Mouse (Mus musculus): Measurements from ENCODE around the gene Tnni2. TPM values are rescaled to one million over a fixed set of nuclear protein-coding genes. Genes with fewer than 3 reads are reported as not detected.

Tnni2 gene
- polyA plus RNA-seq, 1 experiment from 2014 or later, result 1.0 TPM

DNA sequence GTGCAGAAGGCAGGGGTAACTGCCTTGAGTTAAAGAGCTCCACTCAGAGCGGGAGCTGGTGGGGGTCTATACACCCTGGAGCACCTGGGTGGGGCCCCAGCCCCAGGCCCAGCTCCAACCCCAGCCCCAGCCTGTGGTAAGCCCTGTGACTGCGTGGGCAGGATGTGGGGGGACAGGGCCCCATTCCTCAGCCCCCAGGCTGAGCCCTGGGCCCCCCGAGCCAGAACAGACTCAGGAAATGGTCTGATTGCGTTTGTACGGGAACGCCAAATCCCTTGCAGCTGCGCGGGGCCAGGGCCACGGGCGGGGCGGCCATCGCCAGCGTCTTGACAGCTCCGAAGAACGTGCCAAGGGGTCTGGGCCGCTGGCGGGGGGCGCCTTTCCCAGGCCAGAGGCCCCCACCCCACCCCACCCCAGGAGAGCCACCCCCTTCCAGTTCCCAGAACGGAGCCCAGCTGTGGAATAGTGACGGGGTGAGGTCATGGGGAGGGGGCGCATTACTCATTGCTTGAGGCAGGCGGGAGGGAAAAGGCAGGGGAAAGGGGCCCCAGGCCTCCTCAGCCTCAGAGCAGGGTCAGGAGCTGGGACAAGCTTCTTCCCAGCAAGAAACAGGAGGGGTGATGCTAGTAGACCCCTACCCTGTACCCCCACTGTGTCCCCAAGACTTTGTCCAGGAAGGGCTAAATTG lies 40.1 kb downstream of the Tnni2 start:
- 2% methylated on average over 18 of the region's 22 CpGs for WGBS
- peak; percentile 44 for ATAC-seq (ENCODE audit: low FRiP score)
- DNase-seq (ENCODE audit: low spot score), result peak; percentile 32
- Histone ChIP-seq H3K4me1 (replicated peaks; ENCODE audit: control insufficient read depth, insufficient read depth, low read length) (peaks cover 14% of the 10 kb centered on the region), H3K36me3 (replicated peaks; ENCODE audit: control insufficient read depth, insufficient read depth) (no peaks in the 10 kb centered on the region), H3K9ac (peak overlapping the region; percentile 57), H3K27ac (peak overlapping the region; percentile 40), H3K9me3 (ENCODE audit: control insufficient read depth, low read length) (no peaks in the 10 kb centered on the region), H3K4me2 (replicated peaks) (peak overlapping the region; percentile 57), H3K27me3 (ENCODE audit: control insufficient read depth, insufficient read depth, low read length) (no peaks in the 10 kb centered on the region), H3K4me3 (replicated peaks; ENCODE audit: low read length) (peak overlapping the region; percentile 15)

DNA sequence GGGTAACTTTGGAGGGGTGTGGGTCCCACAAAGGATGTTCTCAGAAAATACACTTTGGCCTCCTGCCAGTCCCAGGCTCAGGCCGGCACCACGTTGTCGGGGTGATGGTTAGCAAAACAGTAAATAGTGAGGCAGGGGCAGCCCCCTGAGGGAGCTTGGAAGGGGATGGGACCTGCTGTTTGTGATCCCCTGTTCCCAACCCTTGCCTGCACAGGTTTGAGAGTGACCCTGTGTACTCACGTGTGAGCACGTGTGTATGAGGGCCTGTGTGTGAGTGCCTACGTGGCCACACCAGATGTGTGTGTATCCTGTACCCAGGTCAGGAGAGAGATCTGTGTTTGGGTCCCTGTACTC lies 40.6 kb downstream of the Tnni2 start:
- H3K4me1 ChIP-seq (replicated peaks; ENCODE audit: control insufficient read depth, insufficient read depth, low read length), result peaks cover 14% of the 10 kb centered on the region
- ATAC-seq (ENCODE audit: low FRiP score) (peak; percentile 10; the same call in 1 of the 2 replicates), DNase-seq (ENCODE audit: low spot score) (no peak)
- H3K36me3 ChIP-seq (replicated peaks; ENCODE audit: control insufficient read depth, insufficient read depth), result no peaks in the 10 kb centered on the region
- peak overlapping the region; percentile 57 for H3K4me2 ChIP-seq (replicated peaks)
- H3K4me3 ChIP-seq (replicated peaks; ENCODE audit: low read length), result no peak overlapping the region
- no peaks in the 10 kb centered on the region for H3K27me3 ChIP-seq (ENCODE audit: control insufficient read depth, insufficient read depth, low read length)
- WGBS, result 24% methylated on average over 6 of the region's 6 CpGs
- H3K27ac ChIP-seq, result peak overlapping the region; percentile 40; the same call in 1 of the 2 replicates
- peak overlapping the region; percentile 57 for H3K9ac ChIP-seq
- no peaks in the 10 kb centered on the region for H3K9me3 ChIP-seq (ENCODE audit: control insufficient read depth, low read length)

DNA sequence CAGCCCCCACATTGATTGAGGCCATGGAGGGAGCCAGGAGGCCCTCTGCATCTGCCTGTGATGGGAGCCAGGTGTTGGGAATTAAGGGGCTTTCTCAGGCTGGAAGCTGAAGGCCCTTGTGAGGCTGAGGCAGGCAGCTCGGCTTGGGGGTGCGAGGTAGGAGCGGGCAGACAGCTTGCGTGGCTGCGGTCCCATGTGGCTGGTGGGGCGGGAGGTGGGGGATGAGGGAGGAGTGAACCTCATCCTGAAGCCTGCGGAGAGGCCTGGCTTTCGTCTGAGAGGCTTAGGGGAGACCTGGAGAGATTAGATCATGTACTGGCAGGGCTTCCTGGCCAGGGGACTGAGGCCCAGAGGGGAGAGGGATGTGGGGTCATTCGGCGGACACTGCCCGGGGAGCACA lies 41.5 kb downstream of the Tnni2 start:
- Histone ChIP-seq H3K36me3 (replicated peaks; ENCODE audit: control insufficient read depth, insufficient read depth) (no peaks in the 10 kb centered on the region), H3K9me3 (ENCODE audit: control insufficient read depth, low read length) (no peaks in the 10 kb centered on the region), H3K9ac (no peak overlapping the region), H3K27ac (no peak overlapping the region; the same call in 1 of the 2 replicates), H3K27me3 (ENCODE audit: control insufficient read depth, insufficient read depth, low read length) (no peaks in the 10 kb centered on the region), H3K4me2 (replicated peaks) (no peak overlapping the region), H3K4me3 (replicated peaks; ENCODE audit: low read length) (no peak overlapping the region), H3K4me1 (replicated peaks; ENCODE audit: control insufficient read depth, insufficient read depth, low read length) (peaks cover 18% of the 10 kb centered on the region)
- ATAC-seq (ENCODE audit: low FRiP score), result no peak
- WGBS, result 52% methylated on average over 11 of the region's 11 CpGs
- no peak for DNase-seq (ENCODE audit: low spot score)

DNA sequence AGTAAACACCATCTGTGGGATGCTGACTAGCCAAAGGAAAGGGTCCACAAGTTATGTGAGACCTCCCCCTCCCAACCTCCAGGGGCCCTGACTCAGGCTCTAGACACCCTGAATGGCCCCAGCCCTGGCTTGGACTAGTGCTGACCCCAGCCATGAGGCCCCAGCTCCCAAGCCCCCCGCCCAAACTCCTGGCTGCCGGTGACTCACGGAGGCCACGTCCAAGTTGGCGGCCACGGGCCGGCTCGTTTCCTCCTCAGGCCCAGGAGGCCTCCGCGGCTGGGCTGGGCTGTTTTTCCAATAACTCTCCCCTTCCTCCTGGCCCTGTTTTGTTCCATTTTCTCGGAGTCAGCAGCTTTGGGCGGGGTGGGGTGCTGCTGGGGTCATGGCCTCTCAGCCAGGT lies 43.2 kb downstream of the Tnni2 start:
- H3K9me3 ChIP-seq (ENCODE audit: control insufficient read depth, low read length), result no peaks in the 10 kb centered on the region
- no peak for ATAC-seq (ENCODE audit: low FRiP score)

DNA sequence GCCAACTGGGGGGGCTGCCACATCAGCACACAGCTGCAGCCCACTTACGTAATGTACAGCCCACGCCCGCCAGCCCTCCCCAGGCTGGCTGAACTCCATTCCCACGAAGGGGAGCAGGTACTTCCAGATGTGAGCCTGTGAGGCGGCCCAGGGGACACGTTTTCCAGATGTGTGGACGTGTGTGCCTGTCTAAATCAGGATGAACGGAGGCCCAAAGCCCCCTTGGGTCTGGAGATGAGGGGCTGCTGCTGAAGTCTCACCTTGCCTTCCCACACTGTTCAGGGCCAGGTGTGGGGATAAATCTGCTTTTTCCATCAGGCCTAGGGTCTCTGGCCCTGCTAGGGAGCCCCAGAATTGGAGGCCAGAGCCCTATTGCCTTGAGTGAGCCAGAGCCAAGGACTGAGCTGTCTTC lies 45.1 kb downstream of the Tnni2 start:
- ATAC-seq (ENCODE audit: low FRiP score) (no peak), DNase-seq (ENCODE audit: low spot score) (no peak)
- H3K4me3 ChIP-seq (replicated peaks; ENCODE audit: low read length), result no peak overlapping the region
- H3K27me3 ChIP-seq (ENCODE audit: control insufficient read depth, insufficient read depth, low read length), result no peaks in the 10 kb centered on the region
- H3K36me3 ChIP-seq (replicated peaks; ENCODE audit: control insufficient read depth, insufficient read depth), result no peaks in the 10 kb centered on the region
- H3K9me3 ChIP-seq (ENCODE audit: control insufficient read depth, low read length), result no peaks in the 10 kb centered on the region
- H3K4me2 ChIP-seq (replicated peaks), result no peak overlapping the region
- H3K27ac ChIP-seq, result 0 out of 2 replicates have a peak overlapping the region, but pooled peaks have one; percentile 7
- 73% methylated on average over 8 of the region's 8 CpGs for WGBS
- H3K9ac ChIP-seq, result no peak overlapping the region
- peaks cover 14% of the 10 kb centered on the region for H3K4me1 ChIP-seq (replicated peaks; ENCODE audit: control insufficient read depth, insufficient read depth, low read length)

More for the DNA sequence above, 43.2 kb downstream of the Tnni2 start:
- no peak for DNase-seq (ENCODE audit: low spot score)
- peaks cover 18% of the 10 kb centered on the region for H3K4me1 ChIP-seq (replicated peaks; ENCODE audit: control insufficient read depth, insufficient read depth, low read length)
- H3K4me2 ChIP-seq (replicated peaks), result no peak overlapping the region
- 77% methylated on average over 12 of the region's 12 CpGs for WGBS
- H3K27ac ChIP-seq, result no peak overlapping the region
- no peaks in the 10 kb centered on the region for H3K36me3 ChIP-seq (replicated peaks; ENCODE audit: control insufficient read depth, insufficient read depth)
- no peak overlapping the region for H3K4me3 ChIP-seq (replicated peaks; ENCODE audit: low read length)
- no peaks in the 10 kb centered on the region for H3K27me3 ChIP-seq (ENCODE audit: control insufficient read depth, insufficient read depth, low read length)
- H3K9ac ChIP-seq, result no peak overlapping the region

DNA sequence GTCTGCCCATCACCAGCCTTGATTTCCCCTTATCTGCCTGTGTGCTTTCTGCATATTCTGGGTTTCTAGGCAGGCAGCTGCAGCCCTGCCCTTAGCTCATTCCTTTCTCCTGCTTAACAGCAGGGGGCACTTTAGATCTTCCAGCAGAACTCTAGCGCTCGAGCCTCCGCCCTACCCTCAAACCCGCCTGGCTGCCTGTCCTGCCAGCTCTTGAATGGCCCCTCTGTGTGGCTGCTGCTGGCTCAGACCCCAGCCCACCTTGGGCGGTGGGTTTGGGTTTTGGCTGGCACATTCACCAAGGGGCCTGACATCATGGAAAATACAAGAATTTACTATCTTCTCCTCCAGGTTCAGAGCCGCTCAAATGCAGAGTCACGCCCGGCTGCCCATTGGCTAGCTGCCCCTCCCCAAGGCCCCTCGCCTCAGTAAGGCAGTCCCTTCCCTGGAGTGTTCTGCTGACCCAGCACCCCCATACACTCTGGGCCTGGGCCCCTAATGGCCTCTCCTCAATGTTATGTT lies 45.8 kb downstream of the Tnni2 start:
- Histone ChIP-seq H3K36me3 (replicated peaks; ENCODE audit: control insufficient read depth, insufficient read depth) (no peaks in the 10 kb centered on the region), H3K27ac (0 out of 2 replicates have a peak overlapping the region, but pooled peaks have one; percentile 7), H3K4me3 (replicated peaks; ENCODE audit: low read length) (no peak overlapping the region), H3K27me3 (ENCODE audit: control insufficient read depth, insufficient read depth, low read length) (no peaks in the 10 kb centered on the region), H3K9ac (no peak overlapping the region), H3K4me1 (replicated peaks; ENCODE audit: control insufficient read depth, insufficient read depth, low read length) (peaks cover 7% of the 10 kb centered on the region), H3K9me3 (ENCODE audit: control insufficient read depth, low read length) (no peaks in the 10 kb centered on the region), H3K4me2 (replicated peaks) (0 out of 2 replicates have a peak overlapping the region, but pooled peaks have one; percentile 15)
- WGBS, result 23% methylated on average over 9 of the region's 9 CpGs
- DNase-seq (ENCODE audit: low spot score) (peak; percentile 66), ATAC-seq (ENCODE audit: low FRiP score) (peak; percentile 74; the same call in 1 of the 2 replicates)

DNA sequence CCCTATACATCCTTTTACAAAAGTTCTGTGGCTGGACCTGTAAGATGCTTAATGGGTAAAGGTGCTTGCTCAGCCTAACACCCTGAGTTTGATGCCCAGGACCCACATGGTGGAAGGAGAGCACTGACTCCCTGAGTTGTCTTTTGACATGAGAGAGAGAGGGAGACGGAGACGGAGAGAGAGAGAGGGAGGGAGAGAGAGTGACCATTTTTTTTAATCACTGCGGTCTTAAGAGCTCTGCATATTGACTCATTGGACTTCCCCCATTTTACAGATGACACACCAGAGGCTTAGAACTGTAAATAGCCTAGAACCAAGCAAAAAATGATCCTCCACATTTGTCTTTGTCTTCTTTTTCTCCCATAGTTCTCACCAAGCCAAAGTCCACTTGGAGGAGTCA lies 46.4 kb downstream of the Tnni2 start:
- H3K4me2 ChIP-seq (replicated peaks), result no peak overlapping the region
- 86% methylated on average over 3 of the region's 3 CpGs for WGBS
- H3K9ac ChIP-seq, result no peak overlapping the region
- ATAC-seq (ENCODE audit: low FRiP score) (no peak), DNase-seq (ENCODE audit: low spot score) (no peak)
- H3K27ac ChIP-seq, result no peak overlapping the region
- no peaks in the 10 kb centered on the region for H3K36me3 ChIP-seq (replicated peaks; ENCODE audit: control insufficient read depth, insufficient read depth)
- 0 out of 2 replicates have a peak, but pooled peaks cover 3% of the 10 kb centered on the region for H3K4me1 ChIP-seq (replicated peaks; ENCODE audit: control insufficient read depth, insufficient read depth, low read length)
- H3K4me3 ChIP-seq (replicated peaks; ENCODE audit: low read length), result no peak overlapping the region
- no peaks in the 10 kb centered on the region for H3K27me3 ChIP-seq (ENCODE audit: control insufficient read depth, insufficient read depth, low read length)
- no peaks in the 10 kb centered on the region for H3K9me3 ChIP-seq (ENCODE audit: control insufficient read depth, low read length)

DNA sequence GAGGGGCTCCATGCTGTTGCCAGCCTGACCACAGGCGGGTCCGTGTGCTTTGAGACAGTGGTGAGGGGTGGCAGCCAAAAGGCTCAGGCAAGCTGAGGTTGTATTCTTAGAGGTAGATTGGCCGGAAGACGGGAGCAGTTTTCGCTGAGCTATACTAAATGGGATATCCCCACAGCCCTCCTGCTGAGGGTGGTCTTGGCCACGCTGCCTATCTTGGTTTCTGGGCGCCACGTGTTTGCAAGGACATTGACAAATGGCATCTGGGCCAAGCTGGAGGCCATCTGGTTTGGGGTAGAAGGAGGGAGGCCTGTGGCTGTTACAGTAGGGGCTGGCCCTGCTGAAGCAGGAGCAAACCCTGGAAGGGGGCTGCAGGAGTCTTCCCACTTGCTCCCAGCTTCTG lies 51.9 kb downstream of the Tnni2 start:
- ATAC-seq (ENCODE audit: low FRiP score) (no peak), DNase-seq (ENCODE audit: low spot score) (no peak)
- H3K4me1 ChIP-seq (replicated peaks; ENCODE audit: control insufficient read depth, insufficient read depth, low read length), result no peaks in the 10 kb centered on the region
- no peak overlapping the region for H3K4me3 ChIP-seq (replicated peaks; ENCODE audit: low read length)
- H3K9ac ChIP-seq, result no peak overlapping the region
- 68% methylated on average over 8 of the region's 8 CpGs for WGBS
- no peaks in the 10 kb centered on the region for H3K27me3 ChIP-seq (ENCODE audit: control insufficient read depth, insufficient read depth, low read length)
- no peaks in the 10 kb centered on the region for H3K36me3 ChIP-seq (replicated peaks; ENCODE audit: control insufficient read depth, insufficient read depth)
- H3K9me3 ChIP-seq (ENCODE audit: control insufficient read depth, low read length), result no peaks in the 10 kb centered on the region
- no peak overlapping the region for H3K27ac ChIP-seq
- no peak overlapping the region for H3K4me2 ChIP-seq (replicated peaks)

Data from hindbrain, embryonic 14.5 days (tissue).